Mouse (Mus musculus): Measurements from ENCODE around the gene Timm44.

Gene Timm44

GRCm38 (mm10) chr8:4275275-4276110 lies at the start of gene Timm44:
Timm44 (minus strand) TSS chr8:4275913.
- peak; percentile 85 to 92 for DNase-seq

GRCm38 (mm10) chr8:4324983-4325750 lies 49.5 kb upstream of the Timm44 start, which contains the start of the genes Ccl25 and Elavl1:
Ccl25 (plus strand) TSS chr8:4325210.
Elavl1 (minus strand) TSS chr8:4325413.
- DNase-seq = peak; percentile 93 to 98

GRCm38 (mm10) chr8:4324525-4324924 lies 48.8 kb upstream of the Timm44 start:
- no peak for DNase-seq

GRCm38 (mm10) chr8:4323917-4324316 lies 48.2 kb upstream of the Timm44 start:
- no peak for DNase-seq

GRCm38 (mm10) chr8:4322470-4322869 lies 46.8 kb upstream of the Timm44 start:
- peak; percentile 65 to 81 for DNase-seq

- no peak for DNase-seq
These were observed 45.3 kb upstream of the Timm44 start for GRCm38 (mm10) chr8:4321031-4321430.

- DNase-seq = no peak
These were observed 44.7 kb upstream of the Timm44 start for GRCm38 (mm10) chr8:4320404-4320803.

- DNase-seq = no peak
These were observed 43.8 kb upstream of the Timm44 start for GRCm38 (mm10) chr8:4319573-4319872.

- DNase-seq = no peak
These were observed 43.3 kb upstream of the Timm44 start for GRCm38 (mm10) chr8:4318796-4319572.

- DNase-seq = no peak
These were observed 42.4 kb upstream of the Timm44 start for GRCm38 (mm10) chr8:4318124-4318523.

- DNase-seq = no peak
These were observed 39.1 kb upstream of the Timm44 start for GRCm38 (mm10) chr8:4314852-4315251.

GRCm38 (mm10) chr8:4313254-4314124 lies 37.8 kb upstream of the Timm44 start:
- no peak for DNase-seq

GRCm38 (mm10) chr8:4312104-4312503 lies 36.4 kb upstream of the Timm44 start:
- no peak for DNase-seq

GRCm38 (mm10) chr8:4305838-4306237 lies 30.1 kb upstream of the Timm44 start:
- DNase-seq = no peak

GRCm38 (mm10) chr8:4304124-4304547 lies 28.4 kb upstream of the Timm44 start:
- no peak for DNase-seq

GRCm38 (mm10) chr8:4297822-4298221 lies 22.1 kb upstream of the Timm44 start:
- DNase-seq = no peak

- no peak for DNase-seq
These were observed 17.0 kb upstream of the Timm44 start for GRCm38 (mm10) chr8:4292738-4293137.

GRCm38 (mm10) chr8:4276111-4276465 lies 375 bp upstream of the Timm44 start:
- DNase-seq = no peak

- DNase-seq = no peak
These were observed 6.1 kb downstream of the Timm44 start for GRCm38 (mm10) chr8:4269609-4270008.

GRCm38 (mm10) chr8:4267627-4268026 lies 8.1 kb downstream of the Timm44 start:
- no peak for DNase-seq

GRCm38 (mm10) chr8:4265160-4265914 lies 10.4 kb downstream of the Timm44 start:
- no peak for DNase-seq
